Mouse (Mus musculus): ENCODE data around the gene Tgfbrap1.
A peak's percentile ranks its signal among the peaks of the same experiment; 100 is the strongest.
"Not testable (repeated sequence)": the region's sequence is repeated elsewhere in the genome, so short reads cannot be mapped to it uniquely, and the experiment has no call there.

Tgfbrap1 gene

DNA sequence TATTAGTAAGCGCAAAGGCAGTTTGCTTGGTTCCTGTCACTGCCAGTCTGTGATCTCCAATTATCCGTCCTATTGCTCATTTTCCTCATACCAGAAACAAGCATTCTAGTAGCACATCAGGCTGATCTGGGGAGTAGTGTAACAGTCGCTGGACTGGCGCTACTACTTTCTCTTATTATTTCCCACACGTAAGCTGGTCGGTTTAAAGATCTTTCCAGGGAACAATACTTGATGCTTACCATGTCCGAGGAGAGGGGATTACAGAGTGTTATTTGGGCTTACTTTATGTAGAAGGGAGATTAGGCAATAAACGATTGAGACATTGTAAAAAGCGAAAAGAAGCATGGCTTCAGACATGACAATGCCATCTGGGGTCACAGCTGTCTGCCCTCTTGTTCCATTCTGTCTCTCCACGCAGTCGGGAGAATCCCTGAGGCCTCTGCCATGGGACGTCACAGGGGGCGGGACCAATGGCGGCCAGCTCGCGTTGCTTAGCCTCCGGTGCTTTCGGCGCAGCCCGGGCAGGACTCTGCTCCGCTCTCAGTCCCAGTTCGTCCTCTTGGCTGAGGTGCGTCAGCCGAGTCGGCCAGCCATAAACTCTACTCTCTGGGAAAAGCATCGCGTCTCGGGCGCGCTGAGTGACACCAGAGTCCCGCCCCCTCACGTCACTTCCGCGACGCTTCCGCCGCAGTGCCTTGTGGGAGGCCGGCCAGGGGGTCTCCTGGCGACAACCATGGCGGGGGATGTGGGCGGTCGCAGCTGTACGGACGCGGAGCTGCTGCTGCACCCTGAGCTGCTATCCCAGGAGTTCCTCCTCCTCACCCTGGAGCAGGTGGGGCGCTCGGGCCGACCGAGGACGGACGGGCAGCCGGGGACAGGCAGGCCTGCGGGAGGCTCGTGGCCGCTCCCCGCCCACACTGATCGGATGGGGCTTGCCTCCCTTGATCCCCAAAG, at the start of gene Tgfbrap1, which contains the start of gene AI597479:
Gene Tgfbrap1, minus strand, starts transcription at position 607 of the 954 bp plus-strand sequence.
Gene AI597479, plus strand, starts transcription at position 680 of the 954 bp plus-strand sequence.
- DNase-seq (ENCODE audit: low spot score), result peak; percentile 97

DNA sequence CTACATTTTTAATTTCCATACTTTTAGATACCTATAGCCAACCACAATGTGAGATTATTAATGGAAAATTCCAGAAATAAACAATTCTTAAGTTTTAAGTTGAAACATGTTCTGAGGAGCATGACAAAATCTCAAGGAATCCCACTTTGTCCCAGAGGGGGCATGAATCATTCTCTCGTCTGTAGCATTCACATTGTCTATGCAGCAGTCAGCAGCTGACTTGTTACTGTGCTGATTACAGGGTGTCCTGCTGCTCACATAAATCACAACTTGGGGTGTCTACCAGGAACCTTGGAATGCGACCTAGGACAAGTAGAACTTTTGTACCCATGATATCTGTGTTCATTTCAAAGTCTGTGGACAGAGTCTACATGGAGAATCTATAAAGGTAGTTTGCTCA, 49.0 kb upstream of the Tgfbrap1 start:
- DNase-seq (ENCODE audit: low spot score), result no peak

DNA sequence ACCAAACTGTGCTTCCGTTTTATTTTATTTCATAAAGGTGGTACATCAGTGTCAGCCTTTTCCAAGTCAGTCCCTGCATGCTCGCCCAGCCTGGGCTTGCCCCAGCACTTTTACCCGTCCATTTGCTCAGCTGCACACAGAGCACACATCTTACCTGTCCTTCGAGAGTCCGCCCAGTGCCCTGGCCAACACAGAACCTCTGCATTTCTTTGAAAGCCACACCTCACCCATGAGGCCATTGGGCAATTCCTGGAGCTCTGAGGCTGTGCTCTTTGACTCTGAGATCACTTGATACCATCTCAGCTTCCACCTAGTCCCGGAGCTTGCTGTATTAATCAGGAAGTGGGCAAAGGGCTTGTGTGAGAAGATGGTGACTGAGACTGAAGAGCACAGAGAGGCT, 47.0 kb upstream of the Tgfbrap1 start:
- DNase-seq (ENCODE audit: low spot score), result no peak

DNA sequence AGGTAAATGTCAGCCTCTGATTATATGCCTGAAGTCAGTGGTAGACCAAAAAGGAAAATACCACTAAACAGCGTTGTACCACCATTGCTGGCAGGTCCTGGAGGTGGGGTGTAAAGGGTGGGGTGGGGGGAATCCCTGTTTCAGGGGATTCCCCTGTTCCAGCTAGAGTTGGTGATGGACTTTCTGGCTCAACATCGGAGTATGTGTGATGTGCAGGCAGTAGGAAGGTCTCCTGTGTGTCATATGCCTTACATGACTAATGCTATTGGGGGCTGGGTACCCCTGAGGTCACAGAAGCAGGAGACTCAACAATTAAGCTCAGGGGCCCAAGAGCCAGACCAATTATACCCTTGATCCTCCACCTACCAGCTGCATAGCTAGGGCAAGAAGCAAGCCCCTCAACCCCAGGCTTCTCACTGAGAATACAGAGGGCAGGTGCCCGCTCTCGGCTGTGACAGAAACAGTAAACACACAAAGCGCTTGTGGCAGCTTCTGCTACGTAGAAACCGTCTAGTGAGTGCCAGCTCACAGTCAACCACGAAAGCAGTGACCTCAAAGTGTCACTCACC, 46.0 kb upstream of the Tgfbrap1 start:
- no peak for DNase-seq (ENCODE audit: low spot score)

DNA sequence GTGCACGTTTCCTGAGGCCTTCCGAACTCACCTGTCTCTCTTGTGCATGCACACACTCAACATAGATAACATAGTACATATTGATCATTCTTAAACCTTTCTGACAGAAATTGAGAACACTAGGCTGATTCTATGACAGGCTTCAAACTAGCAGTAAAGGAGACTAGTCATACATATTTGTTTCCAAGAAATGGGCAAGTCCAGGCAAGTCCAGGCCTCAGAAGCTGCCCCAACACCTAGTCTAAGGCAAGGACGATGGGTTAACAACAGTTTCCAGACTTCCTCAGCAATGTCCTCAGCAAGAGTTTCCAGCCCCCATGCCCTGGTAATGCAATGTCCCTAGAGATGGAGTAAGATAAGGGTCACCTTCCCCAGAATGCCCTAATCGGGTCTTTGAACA, 45.4 kb upstream of the Tgfbrap1 start:
- DNase-seq (ENCODE audit: low spot score), result no peak

DNA sequence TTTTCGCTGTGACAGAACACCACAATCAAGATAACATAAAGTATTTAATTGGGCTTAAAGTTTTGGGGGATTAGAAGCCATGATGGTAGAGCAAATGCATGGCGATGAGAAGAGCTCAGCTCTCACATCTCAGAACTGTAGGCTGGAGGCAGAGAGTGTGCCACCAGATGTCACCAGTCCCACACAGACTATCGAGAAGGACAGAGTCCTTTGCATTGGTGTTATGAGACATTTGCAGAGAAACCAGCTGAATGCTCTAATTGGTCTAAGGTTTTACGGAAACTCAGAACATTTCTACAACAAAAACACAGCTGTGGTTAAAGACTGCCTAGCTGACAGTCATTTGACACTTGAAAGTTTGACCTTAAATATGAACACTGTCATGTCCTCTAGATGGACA, 44.8 kb upstream of the Tgfbrap1 start:
- no peak for DNase-seq (ENCODE audit: low spot score)

DNA sequence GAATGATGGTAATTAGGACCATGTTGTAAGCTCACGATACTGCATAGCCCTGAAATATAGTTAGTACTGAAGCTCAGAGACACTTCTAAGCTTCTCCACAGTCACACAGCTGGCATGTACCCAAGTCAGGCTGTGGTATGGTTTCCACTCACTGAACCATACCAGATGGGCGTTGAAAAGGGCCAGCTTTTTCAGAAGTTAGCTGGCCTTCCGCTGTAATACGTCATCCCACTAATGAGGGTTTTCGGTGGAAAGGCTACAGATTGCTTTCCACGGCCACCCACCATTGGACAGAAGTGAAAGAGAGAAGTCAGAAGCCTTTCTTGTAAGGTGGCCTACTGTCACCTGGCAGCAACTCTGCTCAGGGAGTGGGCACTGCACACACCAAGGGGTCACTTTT, 44.4 kb upstream of the Tgfbrap1 start:
- no peak for DNase-seq (ENCODE audit: low spot score)

DNA sequence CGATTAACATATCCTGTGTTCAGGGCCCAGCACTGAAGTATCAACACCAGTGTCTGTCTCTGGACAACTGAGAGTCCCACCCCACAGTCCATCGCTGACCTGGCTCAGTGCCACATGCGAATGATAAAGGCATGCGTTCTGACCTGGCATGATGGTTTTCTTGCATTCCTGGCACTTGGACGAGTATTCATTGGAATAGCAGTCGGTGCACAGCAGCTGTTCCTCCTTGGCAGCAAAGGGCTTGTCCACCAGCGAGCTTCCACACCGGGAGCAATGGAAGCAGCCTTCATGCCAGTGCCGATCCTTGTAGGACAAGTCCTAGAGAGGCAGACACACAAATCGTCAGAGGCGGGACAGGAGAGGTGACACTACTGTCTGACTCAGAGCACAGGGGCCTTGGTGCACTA, 43.1 kb upstream of the Tgfbrap1 start:
- DNase-seq (ENCODE audit: low spot score), result no peak

DNA sequence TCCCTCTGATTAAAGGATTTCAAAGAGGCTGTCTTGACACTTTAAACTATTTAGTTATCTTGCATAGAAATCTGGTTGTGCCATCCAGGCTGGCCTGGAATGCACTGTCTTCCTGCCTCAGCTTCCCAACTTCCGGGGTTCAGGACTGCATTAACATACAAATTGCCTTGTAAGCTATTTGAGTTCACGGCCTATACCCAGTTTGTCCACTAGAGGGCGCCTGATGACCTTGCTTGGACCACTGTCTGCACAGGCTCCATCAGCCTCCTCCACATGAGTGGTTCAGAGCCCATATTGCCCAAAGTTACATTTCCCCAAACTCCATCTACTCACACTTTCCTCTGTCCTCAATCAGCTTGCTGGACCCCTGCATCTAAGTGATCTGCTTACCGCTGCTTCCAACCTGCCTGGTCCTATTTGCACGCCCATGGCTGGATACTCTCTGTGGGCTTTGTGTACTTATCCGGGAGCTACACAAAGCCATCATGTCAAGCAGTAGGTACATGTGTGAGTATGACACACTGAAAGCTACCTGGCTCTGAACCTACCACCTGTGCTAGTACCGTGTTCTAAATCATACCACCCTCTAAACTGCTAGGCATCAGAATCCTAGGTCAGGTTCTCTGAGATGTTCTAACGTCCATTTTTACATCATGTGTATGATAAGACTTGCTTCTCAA, 41.3 kb upstream of the Tgfbrap1 start:
- DNase-seq (ENCODE audit: low spot score), result peak; percentile 93

DNA sequence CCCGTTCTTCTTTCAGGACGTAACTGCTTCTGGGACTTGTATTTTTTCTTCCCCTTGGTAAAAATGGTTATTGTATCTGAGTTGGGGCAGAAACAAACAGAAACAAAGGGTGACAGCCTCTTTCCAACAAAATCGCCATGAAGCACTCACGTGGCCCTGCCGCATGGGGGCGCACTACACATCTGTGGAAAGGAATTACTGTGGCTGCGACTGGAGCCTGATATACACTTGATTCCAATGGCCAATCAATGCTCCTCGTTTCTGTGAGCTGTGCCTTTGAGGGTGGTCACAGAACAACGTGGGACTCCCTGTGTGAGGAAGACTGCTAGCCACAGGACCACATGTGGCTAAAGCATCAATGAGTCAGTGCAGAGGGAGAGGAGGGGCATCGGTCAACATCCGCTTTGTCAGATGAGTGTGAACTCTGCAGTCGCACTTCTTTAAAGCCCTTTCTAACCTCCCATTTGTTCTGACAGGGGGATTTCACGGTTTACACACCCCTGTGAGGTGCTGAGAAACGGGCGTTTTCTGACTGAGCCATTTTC, 39.9 kb upstream of the Tgfbrap1 start:
- peak; percentile 10 for DNase-seq (ENCODE audit: low spot score)

DNA sequence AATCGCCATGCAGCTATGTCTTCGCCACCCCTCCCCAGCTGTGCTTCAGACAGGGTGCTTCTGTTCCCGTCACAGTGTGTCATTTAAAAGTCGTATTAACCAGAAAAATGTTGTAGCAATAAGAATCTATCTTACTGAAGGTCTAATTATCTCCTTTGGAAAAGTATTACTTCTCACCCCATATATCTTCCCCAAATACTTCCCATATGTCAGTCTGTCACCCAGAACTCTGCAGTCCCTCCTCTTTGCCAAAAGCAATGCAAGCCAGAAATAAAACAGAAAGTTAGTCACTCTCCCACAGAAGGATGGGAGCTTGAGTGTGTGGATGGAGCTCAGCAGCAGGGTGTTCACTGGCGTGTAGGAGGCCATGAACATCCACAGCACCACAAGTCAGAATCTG, 38.9 kb upstream of the Tgfbrap1 start:
- DNase-seq (ENCODE audit: low spot score), result no peak

DNA sequence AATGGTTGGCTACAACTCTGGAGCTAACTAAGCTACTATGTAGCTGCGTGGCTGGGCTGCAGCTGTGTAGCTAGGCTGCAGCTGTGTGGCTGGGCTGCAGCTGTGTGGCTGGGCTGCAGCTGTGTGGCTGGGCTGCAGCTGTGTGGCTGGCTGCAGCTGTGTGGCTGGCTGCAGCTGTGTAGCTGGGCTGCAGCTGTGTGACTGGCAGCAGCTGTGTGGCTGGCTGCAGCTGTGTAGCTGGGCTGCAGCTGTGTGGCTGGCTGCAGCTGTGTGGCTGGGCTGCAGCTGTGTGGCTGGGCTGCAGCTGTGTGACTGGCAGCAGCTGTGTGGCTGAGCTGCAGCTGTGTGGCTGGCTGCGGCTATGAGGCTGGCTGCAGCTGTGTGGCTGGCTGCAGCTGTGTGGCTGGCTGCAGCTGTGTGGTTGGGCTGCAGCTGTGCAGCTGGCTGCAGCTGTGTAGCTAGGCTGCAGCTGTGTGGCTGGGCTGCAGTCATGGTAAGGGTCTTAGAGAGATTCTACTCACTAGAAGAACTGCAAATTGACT, 38.1 kb upstream of the Tgfbrap1 start:
- not testable (repeated sequence) for DNase-seq (ENCODE audit: low spot score)

DNA sequence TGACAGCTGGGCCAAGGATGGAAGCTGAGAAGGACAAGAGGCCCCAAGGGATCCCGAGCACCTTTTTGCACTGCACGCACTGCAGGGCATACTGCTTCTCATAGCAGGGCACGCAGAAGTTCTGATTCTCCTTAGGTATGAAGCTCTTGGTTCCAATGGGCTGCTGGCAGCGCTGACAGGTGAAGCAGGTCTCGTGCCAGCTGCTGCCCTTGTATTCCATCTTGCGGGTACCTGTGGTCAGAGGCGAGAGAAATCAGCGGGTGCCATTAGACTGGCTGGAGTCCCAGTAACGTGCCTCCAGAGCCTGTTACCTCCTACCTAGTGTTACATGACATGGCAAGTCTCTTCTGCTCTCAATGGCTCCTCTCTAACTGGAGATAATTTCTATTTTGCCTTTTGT, 33.2 kb upstream of the Tgfbrap1 start:
- no peak for DNase-seq (ENCODE audit: low spot score)

DNA sequence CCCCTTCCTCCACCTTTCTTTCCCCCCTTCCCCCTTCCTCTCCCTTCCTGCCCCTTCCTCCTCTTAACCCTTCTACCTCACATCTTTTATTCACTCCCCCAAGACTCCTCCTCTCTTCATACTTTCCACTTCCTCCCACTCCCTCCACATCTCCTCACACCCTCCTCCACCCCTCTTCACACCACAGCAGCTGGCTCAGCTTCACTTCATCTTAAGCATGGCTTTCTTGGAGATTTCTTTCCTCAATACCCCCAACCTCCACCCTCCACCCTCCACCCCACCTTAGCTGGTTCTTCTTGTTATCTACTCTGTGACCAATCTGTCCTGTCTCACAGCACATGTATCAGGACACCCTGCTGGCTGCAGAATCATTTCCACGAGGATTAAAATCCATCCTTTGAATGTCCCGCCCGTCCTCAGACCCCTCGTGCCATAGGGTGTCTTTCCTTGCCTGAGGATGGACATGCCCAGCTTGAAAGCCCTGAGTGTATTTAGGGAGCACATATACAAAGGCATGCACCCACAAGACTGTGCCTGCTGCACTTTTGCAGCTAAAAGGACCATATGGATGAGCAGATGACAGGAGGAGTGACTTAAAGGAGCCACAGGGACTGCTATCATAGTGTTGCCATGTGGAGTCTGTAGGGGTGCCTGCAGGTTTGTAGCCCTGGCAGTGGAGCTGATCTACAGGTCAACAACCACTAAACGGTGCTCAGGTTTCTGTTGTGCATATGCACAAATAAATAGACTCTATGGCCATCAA, 32.0 kb upstream of the Tgfbrap1 start:
- no peak for DNase-seq (ENCODE audit: low spot score)

DNA sequence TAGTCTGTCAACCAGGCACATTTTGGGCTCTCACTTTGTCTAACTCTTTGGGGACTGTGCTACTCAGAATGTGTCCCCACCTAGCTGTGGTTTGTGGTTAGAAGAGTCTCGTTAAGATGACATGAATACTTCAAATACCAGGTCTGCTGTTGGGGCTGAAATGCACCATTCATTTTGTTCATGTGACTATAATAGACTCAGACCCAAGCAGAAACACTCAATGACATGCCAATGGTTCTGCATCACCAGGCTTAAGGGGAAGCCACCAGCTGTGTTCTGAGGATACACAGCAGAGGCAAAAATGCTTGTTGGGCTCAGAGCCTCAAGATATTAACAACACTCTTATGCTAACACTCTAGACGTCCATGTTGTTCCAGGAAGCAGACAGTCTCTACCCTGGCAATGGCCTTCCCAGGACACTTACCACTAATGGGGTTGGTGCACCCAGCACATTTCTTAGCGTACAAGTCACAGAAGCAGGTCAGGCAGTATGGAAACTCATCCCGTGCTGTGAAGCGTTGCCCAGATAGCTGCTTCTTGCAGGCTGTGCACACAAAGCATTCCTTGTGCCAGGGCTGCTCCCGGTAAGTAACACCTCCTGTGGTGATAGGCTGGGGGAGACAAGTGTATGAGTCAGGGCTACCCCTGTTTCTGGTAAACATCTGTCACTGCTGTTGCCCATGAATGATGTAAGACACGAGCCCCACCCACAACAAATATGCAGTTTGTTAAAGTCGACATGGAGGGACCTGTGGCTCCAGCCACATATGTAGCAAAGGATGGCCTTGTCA, 29.6 kb upstream of the Tgfbrap1 start:
- no peak for DNase-seq (ENCODE audit: low spot score)

DNA sequence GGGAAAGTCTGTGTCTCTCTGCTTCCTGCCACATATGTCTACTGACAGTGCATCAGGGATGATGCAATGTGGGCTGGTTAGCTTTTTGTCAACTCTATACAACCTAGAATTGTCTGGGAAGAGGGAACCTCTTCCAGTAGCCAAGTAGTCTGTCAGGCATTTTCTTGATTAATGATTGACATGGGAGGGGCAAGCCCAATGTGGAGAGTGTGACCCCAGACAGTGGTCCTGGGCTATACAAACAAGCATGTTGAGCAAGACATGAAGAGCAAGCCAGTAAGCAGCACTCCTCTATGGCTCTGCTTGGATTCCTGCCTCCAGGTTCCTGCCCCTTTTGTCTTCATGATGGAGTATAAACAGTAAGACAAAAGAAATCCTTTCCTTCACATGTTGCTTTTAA, 28.8 kb upstream of the Tgfbrap1 start:
- no peak for DNase-seq (ENCODE audit: low spot score)

DNA sequence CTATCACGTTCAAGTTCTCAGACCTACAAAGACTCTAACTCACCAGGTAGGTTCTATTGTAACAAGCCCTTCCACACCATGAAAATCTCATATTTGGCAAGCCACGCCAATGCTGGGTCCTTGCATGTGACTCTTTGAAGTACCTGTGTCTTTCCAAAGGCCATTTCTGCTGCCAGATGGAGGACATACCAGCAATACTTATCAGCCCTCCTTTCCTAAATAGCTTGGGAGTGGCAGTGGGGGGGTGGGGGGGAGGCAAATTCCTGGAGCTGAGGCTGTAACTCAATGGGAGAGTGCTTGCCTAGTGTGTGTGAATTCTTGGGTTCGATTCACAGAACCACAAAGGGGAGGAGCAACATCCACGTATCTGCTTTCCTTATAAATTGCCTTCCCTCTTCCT, 26.3 kb upstream of the Tgfbrap1 start:
- DNase-seq (ENCODE audit: low spot score), result no peak

DNA sequence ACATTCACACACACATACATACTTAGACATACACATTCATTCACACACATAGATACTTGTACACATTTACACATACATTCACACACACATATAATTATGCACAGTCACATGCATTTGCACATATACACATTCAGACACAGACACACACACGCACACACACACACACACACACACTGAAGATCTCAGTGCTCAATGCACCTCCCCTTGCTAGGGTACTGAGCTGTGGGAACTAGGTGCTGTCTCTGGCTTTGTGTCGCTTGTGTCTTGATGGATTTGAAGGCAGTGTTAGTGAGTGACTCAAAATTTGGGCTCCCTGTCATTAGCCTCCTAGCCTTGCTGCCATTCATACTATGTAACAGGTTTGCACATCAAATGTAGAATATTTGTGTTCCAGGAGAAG, 24.2 kb upstream of the Tgfbrap1 start:
- no peak for DNase-seq (ENCODE audit: low spot score)

DNA sequence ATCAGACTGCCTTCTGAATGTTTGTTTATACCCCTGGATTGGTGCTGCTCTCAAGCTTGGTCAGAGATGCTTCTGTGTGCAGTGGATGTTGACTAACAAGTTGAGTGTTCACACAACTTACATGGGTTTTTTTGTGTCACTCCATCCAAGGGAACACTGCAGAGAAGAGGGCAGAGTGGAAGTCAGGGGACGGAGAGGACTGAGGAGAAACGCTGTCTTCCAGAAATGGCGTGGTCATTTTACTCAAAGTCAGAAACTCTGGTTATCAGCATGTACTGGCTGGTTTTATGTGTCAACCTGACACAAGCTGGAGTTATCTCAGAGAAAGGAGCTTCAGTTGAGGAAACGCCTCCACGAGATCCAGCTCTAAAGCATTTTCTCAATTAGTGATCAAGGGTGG, 22.5 kb upstream of the Tgfbrap1 start:
- DNase-seq (ENCODE audit: low spot score), result no peak

DNA sequence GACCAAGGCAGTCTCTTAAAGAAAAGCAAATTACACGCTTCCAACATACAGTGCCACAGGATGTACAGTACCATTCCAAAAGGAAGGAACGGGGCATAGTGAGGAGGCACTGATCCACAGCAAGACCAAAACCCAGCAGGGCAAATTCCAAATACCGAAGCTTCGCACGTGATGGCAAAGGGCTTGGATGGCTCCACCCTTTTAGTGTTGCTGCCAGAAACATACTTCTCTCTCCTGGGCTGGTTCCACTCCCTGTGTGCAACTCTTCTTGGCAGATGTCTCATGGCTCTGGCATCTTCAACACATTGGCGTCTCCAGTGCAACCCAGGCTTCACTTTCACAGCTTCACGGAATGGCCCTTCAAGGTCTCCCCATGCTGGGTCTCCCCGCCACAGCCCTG, 19.0 kb upstream of the Tgfbrap1 start:
- DNase-seq (ENCODE audit: low spot score), result no peak

DNA sequence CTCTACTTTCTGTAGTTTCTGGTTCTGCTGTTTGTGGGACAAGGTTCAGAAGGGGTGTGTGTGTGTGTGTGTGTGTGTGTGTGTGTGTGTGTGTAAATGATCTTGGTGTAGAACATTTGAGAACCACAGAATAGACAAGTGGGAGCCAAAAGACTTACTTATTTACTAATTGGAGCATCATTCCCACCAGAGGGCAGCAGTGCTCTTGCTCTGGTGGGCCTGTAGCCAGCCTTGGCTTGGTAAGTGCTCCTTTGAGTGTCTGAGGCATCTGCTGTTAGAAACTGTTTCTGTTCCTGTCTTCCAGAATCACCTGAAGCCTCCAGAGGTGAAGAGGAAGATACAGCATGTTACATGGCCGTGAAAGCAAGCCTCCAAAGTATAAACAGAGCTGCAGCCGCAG, 14.4 kb upstream of the Tgfbrap1 start:
- peak; percentile 76 for DNase-seq (ENCODE audit: low spot score)
